Mouse (Mus musculus) left cerebral cortex, adult 18-20 months (tissue): Measurements from ENCODE around the gene Arf4. TPM values are rescaled to one million over a fixed set of nuclear protein-coding genes. Genes with fewer than 3 reads are reported as not detected.
"Not testable (repeated sequence)": the region's sequence is repeated elsewhere in the genome, so short reads cannot be mapped to it uniquely, and the experiment has no call there.

Experiments used
- DNase-seq, 2 experiments: peaks; one replicate each; pipeline ENCODE4 v3.0.0; 2021 to 2022; ENCODE audit warnings: low spot score in 2 of 2, mixed read lengths in 1 of 2
- total RNA-seq, 2 experiments: library from RNA; stranded (reverse); gene quantifications; 2 replicates each; pipeline ENCODE4 v1.2.3; 2021

Arf4 gene
- total RNA-seq, 2 experiments from 2014 or later, result 105 to 110 TPM

- no peak for DNase-seq
Measured at GRCm38 (mm10) chr14:26660233-26660632, 22.4 kb downstream of the Arf4 start.

GRCm38 (mm10) chr14:26662016-26662415, 24.1 kb downstream of the Arf4 start:
- DNase-seq, result no peak

- DNase-seq, result no peak
Measured at GRCm38 (mm10) chr14:26662488-26662887, 24.6 kb downstream of the Arf4 start.

GRCm38 (mm10) chr14:26663851-26664250, 26.0 kb downstream of the Arf4 start:
- no peak for DNase-seq

- DNase-seq, result no peak
Measured at GRCm38 (mm10) chr14:26667991-26668370, 30.1 kb downstream of the Arf4 start.

GRCm38 (mm10) chr14:26668371-26669291, 30.8 kb downstream of the Arf4 start:
- DNase-seq, result peak; percentile 44 to 70

- peak; percentile 82 to 90 for DNase-seq
Measured at GRCm38 (mm10) chr14:26669292-26670073, 31.6 kb downstream of the Arf4 start, which contains the start of gene Pde12. TSS of gene Pde12 (minus strand) at chr14:26669883.

GRCm38 (mm10) chr14:26670964-26671363, 33.1 kb downstream of the Arf4 start:
- no peak for DNase-seq

- DNase-seq, result not testable (repeated sequence)
Measured at GRCm38 (mm10) chr14:26671870-26672615, 34.2 kb downstream of the Arf4 start.

- DNase-seq, result not testable (repeated sequence)
Measured at GRCm38 (mm10) chr14:26674476-26675169, 36.7 kb downstream of the Arf4 start.

GRCm38 (mm10) chr14:26675371-26675770, 37.5 kb downstream of the Arf4 start:
- no peak for DNase-seq

- no peak for DNase-seq
Measured at GRCm38 (mm10) chr14:26675791-26676190, 37.9 kb downstream of the Arf4 start.

GRCm38 (mm10) chr14:26690727-26691126, 52.9 kb downstream of the Arf4 start:
- no peak for DNase-seq

GRCm38 (mm10) chr14:26691363-26691762, 53.5 kb downstream of the Arf4 start:
- no peak for DNase-seq

GRCm38 (mm10) chr14:26692974-26693373, 55.1 kb downstream of the Arf4 start, which contains the start of gene Dnah12:
TSS of gene Dnah12 (plus strand) at chr14:26693274.
- no peak for DNase-seq

GRCm38 (mm10) chr14:26697912-26698311, 60.0 kb downstream of the Arf4 start:
- no peak for DNase-seq

- not testable (repeated sequence) for DNase-seq
Measured at GRCm38 (mm10) chr14:26705246-26705645, 67.4 kb downstream of the Arf4 start.
